Mouse (Mus musculus) myocyte (in vitro differentiated cells): ENCODE data around the gene Polrmt.

ENCODE experiments used
- CEBPB ChIP-seq: IDR thresholded peaks from 2 replicates; pipeline ENCODE4 v1.6.1; 2011; ENCODE audit warnings: mild to moderate bottlenecking, moderate library complexity; ENCODE audit not compliant: poor library complexity, insufficient read depth, severe bottlenecking
- MAX ChIP-seq: IDR thresholded peaks from one replicate; pipeline ENCODE4 v1.6.1; 2011; ENCODE audit warnings: low read depth, mild to moderate bottlenecking, control low read depth
- MYOD1 ChIP-seq, 3 experiments: IDR thresholded peaks; one replicate each; pipeline ENCODE4 v1.6.1; 2011; ENCODE audit warnings: control low read depth in 2 of 3, low read depth in 2 of 3, mild to moderate bottlenecking in 2 of 3, moderate library complexity in 1 of 3; ENCODE audit not compliant: insufficient read length in 2 of 3, control insufficient read depth in 1 of 3
- POLR2A ChIP-seq: IDR thresholded peaks from one replicate; pipeline ENCODE4 v1.6.1; 2011; ENCODE audit warnings: low read depth, mild to moderate bottlenecking, control low read depth, moderate library complexity; ENCODE audit not compliant: insufficient read length
- POLR2AphosphoS2 ChIP-seq: IDR thresholded peaks from one replicate; pipeline ENCODE4 v1.6.1; 2011; ENCODE audit warnings: low read depth, control low read depth; ENCODE audit not compliant: insufficient read length
- TCF12 ChIP-seq: IDR thresholded peaks from one replicate; pipeline ENCODE4 v1.6.1; 2011; ENCODE audit warnings: mild to moderate bottlenecking, control low read depth; ENCODE audit not compliant: poor library complexity, insufficient read depth, severe bottlenecking

GRCm38 (mm10) chr10:79755854-79756253 lies 9.5 kb upstream of the Polrmt start:
- TF ChIP-seq POLR2A (no peak), POLR2AphosphoS2 (no peak), CEBPB (no peak), TCF12 (no peak), MYOD1 (IDR thresholded peaks at IDR 0.05; ENCODE audit: control insufficient read depth in 1 of 3, insufficient read length in 2 of 3, low read depth in 2 of 3) (no peak), MAX (no peak)
